Mouse (Mus musculus) ES-E14 (cell line): ENCODE results near the gene Igsf8. TPM values are rescaled to one million over a fixed set of nuclear protein-coding genes. Genes with fewer than 3 reads are reported as not detected.

Experiments
- DNase-seq: peaks from one replicate; pipeline ENCODE4 v3.0.0-alpha.2; 2013; ENCODE audit warnings: low read depth, low spot score
- H3K27ac ChIP-seq: 2 replicates; pipeline ENCODE4 v1.5.1; 2012; ENCODE audit warnings: low read depth, mild to moderate bottlenecking, low read length, moderate library complexity, mixed read lengths; ENCODE audit not compliant: poor library complexity, insufficient read depth, severe bottlenecking
- H3K36me3 ChIP-seq: 2 replicates; pipeline ENCODE4 v1.6.1; 2012; ENCODE audit warnings: mild to moderate bottlenecking, low read length, moderate library complexity, mixed read lengths; ENCODE audit not compliant: control insufficient read depth, poor library complexity, insufficient read depth, severe bottlenecking
- H3K4me1 ChIP-seq, 2 experiments: fragments of 150-350 bp in 1 of 2; sonication (generic) in 1 of 2; 2 replicates each; pipeline ENCODE4 v1.6.1; 2012; ENCODE audit warnings: low read length in 2 of 2, mild to moderate bottlenecking in 1 of 2, mixed read lengths in 1 of 2; ENCODE audit not compliant: control insufficient read depth in 2 of 2, insufficient read depth in 2 of 2, poor library complexity in 1 of 2
- H3K4me3 ChIP-seq, 2 experiments: fragments of 150-350 bp in 1 of 2; sonication (generic) in 1 of 2; 2 replicates each; pipeline ENCODE4 v1.5.1; 2012; ENCODE audit warnings: low read length in 2 of 2, low read depth in 1 of 2, mild to moderate bottlenecking in 1 of 2, mixed read lengths in 1 of 2; ENCODE audit not compliant: insufficient read depth in 1 of 2, poor library complexity in 1 of 2, severe bottlenecking in 1 of 2
- H3K9ac ChIP-seq: 2 replicates; pipeline ENCODE4 v1.6.1; 2012; ENCODE audit warnings: low read depth, mild to moderate bottlenecking, low read length, mixed read lengths; ENCODE audit not compliant: poor library complexity, insufficient read depth, severe bottlenecking
- H3K9me3 ChIP-seq: fragments of 150-350 bp; sonication (generic); 2 replicates; pipeline ENCODE4 v1.6.1; 2012; ENCODE audit warnings: low read depth, mild to moderate bottlenecking, low read length; ENCODE audit not compliant: control insufficient read depth, insufficient read depth
- CHD2 ChIP-seq: IDR thresholded peaks from 2 replicates; pipeline ENCODE4 v1.6.1; 2014; ENCODE audit warnings: mild to moderate bottlenecking, low read depth, low read length, inconsistent platforms
- HCFC1 ChIP-seq: IDR thresholded peaks from 2 replicates; pipeline ENCODE4 v1.6.1; 2012; ENCODE audit warnings: low read length, inconsistent platforms, borderline replicate concordance; ENCODE audit not compliant: insufficient read depth
- MAFK ChIP-seq: IDR thresholded peaks from 2 replicates; pipeline ENCODE4 v1.6.1; 2014; ENCODE audit warnings: mild to moderate bottlenecking, low read depth, low read length, inconsistent platforms; ENCODE audit not compliant: insufficient read depth
- ZC3H11A ChIP-seq: IDR thresholded peaks from 2 replicates; pipeline ENCODE4 v1.6.1; 2012; ENCODE audit warnings: low read depth, mild to moderate bottlenecking, inconsistent platforms, low read length, borderline replicate concordance
- ZNF384 ChIP-seq: IDR thresholded peaks from 2 replicates; pipeline ENCODE4 v1.6.1; 2012; ENCODE audit warnings: low read depth, low read length, inconsistent platforms
- in situ Hi-C, 2 experiments: fragments of 600-800 bp; cut with MboI; formaldehyde crosslinking; loops; one replicate each; pipeline ENCODE4 v1.15.1; 2025; ENCODE audit warnings: low sequenced_read_pairs in 2 of 2, inconsistent platforms in 1 of 2; ENCODE audit not compliant: unreplicated experiment in 2 of 2
- total RNA-seq: library from RNA; depleted of rRNA; stranded (reverse); fragments of 300-350 nt; gene quantifications from 2 replicates; pipeline ENCODE4 v1.2.3, GENCODE M21; 2012

Igsf8 gene
- total RNA-seq, 1 experiment = 43.5 TPM

DNA sequence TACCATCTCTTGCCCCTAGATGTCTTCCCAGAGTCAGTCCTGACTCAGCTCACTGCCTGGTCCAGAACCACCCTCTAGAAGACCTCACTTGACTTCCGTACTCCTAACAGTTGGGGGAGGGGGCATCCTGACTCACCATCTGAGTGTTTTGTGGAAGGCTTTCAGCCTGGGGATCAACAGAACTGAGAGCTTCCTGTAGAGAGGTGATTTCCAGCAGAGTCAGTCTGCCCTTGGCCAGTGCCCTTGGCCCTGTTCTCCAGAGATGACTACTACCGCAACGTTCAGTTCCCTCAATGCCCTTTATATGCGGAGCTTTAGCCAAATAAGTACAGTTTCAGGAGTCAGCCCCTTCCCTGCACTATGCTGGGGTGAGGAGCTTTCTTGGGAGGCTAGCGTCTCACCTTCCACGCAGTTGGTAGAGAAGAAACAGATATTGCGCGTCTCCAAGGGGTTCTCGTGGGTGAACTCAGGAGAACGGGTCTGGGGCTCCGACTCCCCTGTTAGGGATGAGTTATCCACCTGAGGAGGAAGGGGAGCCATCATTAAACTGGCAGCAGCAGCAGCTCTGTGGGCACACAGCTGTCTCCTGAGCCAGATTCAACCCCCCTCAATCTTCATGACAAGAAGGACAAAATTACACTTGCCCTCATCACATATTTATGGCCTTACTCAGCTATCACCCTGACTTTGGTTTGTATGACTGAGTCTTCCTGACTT is 27.6 kb downstream of the Igsf8 start:
- Histone ChIP-seq H3K36me3 (no peaks in the 10 kb centered on the region), H3K4me3 (no peak overlapping the region)
- in situ Hi-C loops = no loop called here

DNA sequence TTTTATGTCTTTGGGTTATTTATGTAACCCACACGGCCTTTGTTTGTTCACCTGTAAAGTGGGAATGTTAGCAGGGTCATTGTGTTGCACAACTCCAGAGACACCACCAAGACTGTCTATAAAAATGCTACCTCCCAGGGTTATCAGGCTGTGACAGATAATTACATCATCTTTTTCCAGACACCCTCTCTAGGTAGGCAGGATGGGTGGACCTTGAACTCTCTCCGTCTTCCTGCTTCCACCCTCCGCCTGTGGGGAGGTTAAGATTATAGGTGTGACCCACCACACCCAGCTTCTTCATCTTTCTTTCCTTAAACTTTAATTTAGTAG is 28.1 kb downstream of the Igsf8 start:
- TF ChIP-seq ZNF384 (no peak), MAFK (no peak), HCFC1 (no peak), CHD2 (no peak)
- no peak overlapping the region for H3K27ac ChIP-seq
- no peaks in the 10 kb centered on the region for H3K36me3 ChIP-seq
- no peaks in the 10 kb centered on the region for H3K4me1 ChIP-seq
- H3K4me3 ChIP-seq = no peak overlapping the region
- in situ Hi-C loops = no loop called here
- H3K9me3 ChIP-seq = no peaks in the 10 kb centered on the region
- no peak overlapping the region for H3K9ac ChIP-seq
- DNase-seq = no peak

More for the DNA sequence above, 27.6 kb downstream of the Igsf8 start:
- no peaks in the 10 kb centered on the region for H3K9me3 ChIP-seq
- no peak overlapping the region for H3K9ac ChIP-seq
- no peak for DNase-seq
- H3K4me1 ChIP-seq = no peaks in the 10 kb centered on the region
- TF ChIP-seq CHD2 (no peak), ZC3H11A (no peak), HCFC1 (no peak), ZNF384 (no peak), MAFK (no peak)
- no peak overlapping the region for H3K27ac ChIP-seq

DNA sequence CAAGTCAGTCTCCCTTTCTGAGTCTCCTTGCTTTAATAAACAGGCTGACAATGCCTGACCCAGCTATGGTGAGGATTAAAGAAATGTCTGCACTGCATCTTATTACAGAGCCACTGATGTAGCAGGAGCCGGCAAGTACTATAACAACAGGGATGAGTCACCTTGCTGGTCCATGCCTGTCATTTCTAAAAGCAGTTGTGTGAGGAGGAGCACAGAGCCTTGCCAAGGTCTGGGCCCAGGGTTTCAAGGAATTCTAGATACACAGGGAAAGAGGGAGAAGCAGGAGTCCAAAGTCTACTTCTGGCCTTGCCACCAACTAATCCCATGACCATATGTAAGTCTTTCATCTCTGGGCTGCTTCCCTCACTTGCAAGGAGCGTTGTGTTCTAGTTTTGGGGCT is 31.4 kb downstream of the Igsf8 start:
- TF ChIP-seq ZNF384 (no peak), HCFC1 (no peak), ZC3H11A (no peak), CHD2 (no peak), MAFK (no peak)
- in situ Hi-C loops = no loop called here
- DNase-seq = no peak
- Histone ChIP-seq H3K9me3 (no peaks in the 10 kb centered on the region), H3K36me3 (no peaks in the 10 kb centered on the region), H3K9ac (no peak overlapping the region), H3K4me1 (peaks cover 0 to 7% of the 10 kb centered on the region in 2 experiments; a peak in 1 of 4 replicates), H3K27ac (no peak overlapping the region), H3K4me3 (no peak overlapping the region)

DNA sequence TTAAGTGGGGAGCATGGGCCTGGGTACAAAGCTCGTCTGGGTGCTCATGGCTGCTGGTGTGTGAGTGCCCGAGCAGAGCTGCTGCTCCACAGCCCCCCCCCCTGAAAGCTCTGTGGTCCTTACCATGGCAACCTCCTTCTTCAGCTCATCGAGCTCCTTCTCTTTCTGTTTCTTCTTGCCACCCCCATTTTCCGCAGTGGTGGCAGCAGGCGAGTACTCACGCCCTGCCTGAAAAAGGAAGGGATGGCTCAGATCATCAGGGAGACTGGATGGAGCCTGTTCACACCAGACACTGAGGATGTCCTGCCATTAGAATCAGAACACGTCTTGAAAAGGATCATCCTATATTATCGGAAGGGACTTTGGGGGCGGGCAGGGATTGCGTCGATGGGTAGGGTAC is 32.0 kb downstream of the Igsf8 start:
- no peak for DNase-seq
- no peaks in the 10 kb centered on the region for H3K9me3 ChIP-seq
- no peak overlapping the region for H3K4me3 ChIP-seq
- H3K27ac ChIP-seq = no peak overlapping the region
- in situ Hi-C loops = no loop called here
- peaks cover 2 to 7% of the 10 kb centered on the region in 2 experiments; a peak in 2 of 4 replicates for H3K4me1 ChIP-seq
- H3K9ac ChIP-seq = no peak overlapping the region
- no peaks in the 10 kb centered on the region for H3K36me3 ChIP-seq
- TF ChIP-seq ZC3H11A (no peak), ZNF384 (no peak), HCFC1 (no peak), CHD2 (no peak), MAFK (no peak)

DNA sequence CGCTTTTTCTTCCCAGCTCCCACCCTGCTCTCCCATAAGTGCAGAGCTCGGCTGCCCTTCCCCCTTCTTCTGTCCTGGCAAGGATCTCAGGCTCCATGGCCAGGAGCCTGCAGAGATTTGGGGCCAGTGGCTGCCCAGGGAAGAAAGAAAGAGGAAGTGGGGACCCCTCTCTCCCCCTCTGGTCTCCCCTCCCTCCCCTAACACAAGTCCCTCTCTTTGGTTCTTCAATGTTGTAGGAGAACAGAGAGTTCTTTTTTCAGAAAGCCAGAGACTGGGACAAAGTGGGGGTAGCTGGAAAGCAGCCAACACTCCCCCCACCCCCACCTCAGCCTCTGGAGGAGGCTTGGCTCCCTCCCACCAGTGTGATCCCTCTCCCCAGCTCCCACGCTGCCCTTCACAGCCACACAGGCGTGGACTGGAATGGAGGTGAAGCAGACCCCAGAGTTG is 34.3 kb downstream of the Igsf8 start:
- Histone ChIP-seq H3K4me3 (no peak overlapping the region), H3K27ac (no peak overlapping the region), H3K9ac (no peak overlapping the region), H3K9me3 (no peaks in the 10 kb centered on the region), H3K4me1 (peaks cover 5 to 15% of the 10 kb centered on the region in 2 experiments; a peak in 3 of 4 replicates), H3K36me3 (no peaks in the 10 kb centered on the region)
- in situ Hi-C loops = no loop called here
- no peak for DNase-seq
- TF ChIP-seq ZNF384 (no peak), ZC3H11A (no peak), CHD2 (no peak), HCFC1 (no peak), MAFK (no peak)
